ENCODE assay signal across 21 mouse cellular contexts in genomic region chr14:9015826-9016225, GRCm38 (mm10).
DNase-seq lines count a peak whose midpoint lies in the region; ATAC-seq and TF ChIP-seq lines count a peak whose summit lies in the region.
"Had no signal": no experiment of that assay in that cellular context is flagged by ENCODE, and none has a peak within 500 bp of the region (broad histone marks: within the 10 kb centered on the region; RNA-seq: fewer than 3 reads in every experiment).

No protein-coding gene starts in this region.

- no peak for TF ChIP-seq CTCF in ES-Bruce4 (IDR thresholded peaks at IDR 0.05; ENCODE audit: low read depth, low read length)

- peak; percentile 21 for DNase-seq in 416B (ENCODE audit: low read depth)
- peak; percentile 30 for DNase-seq in R1 (ENCODE audit: low read depth, low spot score)
- DNase-seq in thymus, postnatal 0 days (ENCODE audit: low spot score), result no peak
- no peak for DNase-seq in T-cell, adult 2 months (ENCODE audit: low spot score)
- DNase-seq: adrenal gland, adult 2 months; adrenal gland, postnatal 25 days; cerebellum, adult 18-20 months; cerebellum, adult 9-11 months; cerebellum, postnatal 36 days; gastrocnemius, adult 2 months; gastrocnemius, postnatal 25 days; heart, adult 18-20 months; heart, postnatal 14 days; kidney, adult 18-20 months had no signal

- H3K4me1 ChIP-seq in ES-Bruce4 (ENCODE audit: control insufficient read depth, insufficient read depth, low read length), result no peaks in the 10 kb centered on the region
- H3K4me1 ChIP-seq: forebrain, embryonic 13.5 days; heart, embryonic 10.5 days; heart, embryonic 15.5 days; intestine, embryonic 15.5 days had no signal

- no peak for TF ChIP-seq POLR2A in ES-Bruce4 (IDR thresholded peaks at IDR 0.05; ENCODE audit: insufficient read depth, low read length)

- 0 out of 2 replicates have a peak, but pooled peaks cover 2% of the 10 kb centered on the region for H3K9me3 ChIP-seq in ES-Bruce4 (replicated peaks; ENCODE audit: control insufficient read depth, insufficient read depth, low read length, poor library complexity, severe bottlenecking)
- H3K9me3 ChIP-seq: forebrain, embryonic 13.5 days; heart, embryonic 10.5 days; heart, embryonic 15.5 days; intestine, embryonic 15.5 days had no signal

- no peaks in the 10 kb centered on the region for H3K27me3 ChIP-seq in ES-Bruce4 (ENCODE audit: control insufficient read depth, insufficient read depth, low read length, poor library complexity, severe bottlenecking)
- H3K27me3 ChIP-seq: forebrain, embryonic 13.5 days; heart, embryonic 15.5 days; intestine, embryonic 15.5 days had no signal

- H3K36me3 ChIP-seq in ES-Bruce4 (ENCODE audit: control insufficient read depth, insufficient read depth, low read length, poor library complexity, severe bottlenecking), result no peaks in the 10 kb centered on the region
- H3K36me3 ChIP-seq: heart, embryonic 10.5 days; heart, embryonic 15.5 days; intestine, embryonic 15.5 days had no signal

- TF ChIP-seq EP300 in ES-Bruce4 (IDR thresholded peaks at IDR 0.05; ENCODE audit: insufficient read depth, low read depth, low read length), result no peak

- 0 out of 2 replicates have a peak overlapping the region, but pooled peaks have one; percentile 4 for H3K27ac ChIP-seq in ES-Bruce4 (ENCODE audit: insufficient read depth, low read length)
- H3K27ac ChIP-seq: forebrain, embryonic 13.5 days; gastrocnemius, adult 2 months; heart, embryonic 10.5 days; heart, embryonic 15.5 days; hindbrain, embryonic 14.5 days; intestine, embryonic 15.5 days had no signal

- H3K9ac ChIP-seq in ES-Bruce4 (ENCODE audit: low read depth, poor library complexity, severe bottlenecking), result no peak overlapping the region
- H3K9ac ChIP-seq: forebrain, embryonic 13.5 days; heart, embryonic 15.5 days; hindbrain, embryonic 14.5 days; intestine, embryonic 15.5 days had no signal

- no peak overlapping the region for H3K4me3 ChIP-seq in ES-Bruce4 (ENCODE audit: low read depth, low read length)
- H3K4me3 ChIP-seq: forebrain, embryonic 13.5 days; gastrocnemius, adult 2 months; heart, embryonic 10.5 days; heart, embryonic 15.5 days; intestine, embryonic 15.5 days had no signal

- no peak for ATAC-seq in monocyte, adult 5-6 weeks (replicated peaks; ENCODE audit: insufficient number of reproducible peaks, low FRiP score, low TSS enrichment, poor library complexity, severe bottlenecking)
- ATAC-seq: forebrain, embryonic 13.5 days; intestine, embryonic 15.5 days had no signal

Comparison
In these comparisons a context has a peak if more than half of its experiments do, and no peak if none do; other contexts are left out.
1. DNase-seq: peak in 416B (single experiment) and R1 (single experiment); none in thymus, postnatal 0 days (single experiment) and T-cell, adult 2 months (single experiment).